Mouse (Mus musculus) kidney, embryonic 14.5 days (tissue): Measurements from ENCODE around the gene Tmem37. TPM values are rescaled to one million over a fixed set of nuclear protein-coding genes. Genes with fewer than 3 reads are reported as not detected.

Experiments
- ATAC-seq: fragments of 200-750 bp; cut with Nextera tagmentation; 2 replicates; pipeline ENCODE4 v1.8.0; 2017; ENCODE audit warnings: moderate number of reproducible peaks, mild to moderate bottlenecking, moderate TSS enrichment, moderate library complexity; ENCODE audit not compliant: low FRiP score, low TSS enrichment
- H3K27ac ChIP-seq: fragments of 300-500 bp; sonication (generic); 2 replicates; pipeline ENCODE4 v1.5.1; 2014; ENCODE audit warnings: low read depth, mild to moderate bottlenecking, low read length, moderate library complexity, mixed read lengths
- H3K27me3 ChIP-seq: fragments of 300-500 bp; sonication (generic); 2 replicates; pipeline ENCODE4 v1.6.1; 2014; ENCODE audit warnings: mild to moderate bottlenecking, low read length; ENCODE audit not compliant: control insufficient read depth, insufficient read depth
- H3K36me3 ChIP-seq: fragments of 300-500 bp; sonication (generic); 2 replicates; pipeline ENCODE4 v1.6.1; 2014; ENCODE audit warnings: low read length, mixed read lengths; ENCODE audit not compliant: control insufficient read depth, insufficient read depth
- H3K4me1 ChIP-seq: fragments of 300-500 bp; sonication (generic); 2 replicates; pipeline ENCODE4 v1.6.1; 2014; ENCODE audit warnings: low read length, mixed read lengths; ENCODE audit not compliant: control insufficient read depth, insufficient read depth
- H3K4me2 ChIP-seq: fragments of 300-500 bp; sonication (generic); replicated peaks from 2 replicates; pipeline ENCODE4 v1.6.1; 2014; ENCODE audit warnings: low read depth, mild to moderate bottlenecking, low read length
- H3K4me3 ChIP-seq: fragments of 300-500 bp; sonication (generic); 2 replicates; pipeline ENCODE4 v1.5.1; 2014; ENCODE audit warnings: mild to moderate bottlenecking, low read length
- H3K9ac ChIP-seq: fragments of 300-500 bp; sonication (generic); 2 replicates; pipeline ENCODE4 v1.6.1; 2014; ENCODE audit warnings: low read depth, mild to moderate bottlenecking, low read length, moderate library complexity
- H3K9me3 ChIP-seq: fragments of 300-500 bp; sonication (generic); 2 replicates; pipeline ENCODE4 v1.6.1; 2016; ENCODE audit warnings: low read length; ENCODE audit not compliant: control insufficient read depth
- WGBS: fragments of 180-500 bp; shearing (Covaris S2); extraction: QIAGEN DNeasy Blood & Tissue Kit; methylation state at CpG from one replicate; pipeline ENCODE4 v1.1.7; 2014; 5-methylcytosine and 5-hydroxymethylcytosine counted together
- polyA plus RNA-seq: library from polyadenylated mRNA; unstranded; fragments of >200 nt; fragmentation: Nextera tagmentation; extraction: Ambion mirVana; gene quantifications from 2 replicates; pipeline ENCODE4 v1.2.1, GENCODE M21; 2014

Gene Tmem37
- polyA plus RNA-seq, 1 experiment from 2014 or later: 40.5 TPM

DNA sequence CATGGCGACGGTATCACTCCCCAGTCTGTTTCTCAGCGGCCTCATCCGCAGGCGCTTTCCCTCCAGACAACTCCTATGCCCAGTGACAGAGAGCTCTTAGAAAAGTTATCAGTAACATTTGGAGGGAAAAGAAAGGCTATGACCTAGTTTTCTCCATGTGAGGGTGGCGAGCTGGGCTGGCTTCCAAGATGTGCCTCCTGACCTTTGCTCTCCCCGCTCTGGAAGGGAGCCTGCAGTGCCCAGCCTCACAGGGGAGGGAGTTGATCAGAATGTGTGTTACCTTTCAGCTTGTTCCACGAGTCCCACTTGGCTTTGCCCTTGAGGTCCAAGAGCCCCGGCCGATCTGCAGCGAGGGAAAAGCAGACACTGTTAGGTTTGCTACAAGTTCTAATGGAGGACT lies 42.2 kb upstream of the Tmem37 start:
- H3K9ac ChIP-seq: no peak overlapping the region
- ATAC-seq: no peak
- WGBS: 91% methylated on average over 11 of the region's 11 CpGs
- peaks cover 40% of the 10 kb centered on the region for H3K36me3 ChIP-seq
- H3K27me3 ChIP-seq: no peaks in the 10 kb centered on the region
- H3K27ac ChIP-seq: no peak overlapping the region
- H3K9me3 ChIP-seq: peaks cover 10% of the 10 kb centered on the region
- H3K4me2 ChIP-seq: no peak overlapping the region
- peaks cover 12% of the 10 kb centered on the region for H3K4me1 ChIP-seq
- H3K4me3 ChIP-seq: no peak overlapping the region

DNA sequence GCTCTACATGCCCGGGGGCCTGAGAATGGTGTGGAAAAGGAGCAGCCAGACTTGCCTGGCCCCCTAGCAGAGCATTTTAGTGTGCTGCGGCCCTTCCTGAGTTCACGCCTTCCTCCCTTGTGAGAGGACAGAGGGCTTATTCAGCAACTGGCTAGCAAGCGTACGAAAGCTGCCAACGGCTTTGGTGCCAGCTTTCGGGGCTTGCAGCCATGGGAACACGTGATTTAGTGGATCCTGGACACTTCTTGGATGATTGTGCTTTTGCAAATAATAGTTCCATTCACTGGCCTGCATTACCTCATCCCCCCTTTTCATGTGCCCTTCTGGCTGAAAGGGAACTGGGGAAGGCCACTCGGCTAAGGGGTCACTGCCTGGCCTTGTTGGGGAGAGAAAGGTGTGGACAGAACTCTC lies 41.8 kb upstream of the Tmem37 start:
- Histone ChIP-seq H3K4me2 (no peak overlapping the region), H3K27ac (no peak overlapping the region), H3K4me3 (no peak overlapping the region), H3K4me1 (peaks cover 12% of the 10 kb centered on the region), H3K9ac (no peak overlapping the region), H3K9me3 (peaks cover 10% of the 10 kb centered on the region), H3K27me3 (no peaks in the 10 kb centered on the region), H3K36me3 (peaks cover 40% of the 10 kb centered on the region)
- WGBS: 90% methylated on average over 9 of the region's 9 CpGs
- no peak for ATAC-seq

DNA sequence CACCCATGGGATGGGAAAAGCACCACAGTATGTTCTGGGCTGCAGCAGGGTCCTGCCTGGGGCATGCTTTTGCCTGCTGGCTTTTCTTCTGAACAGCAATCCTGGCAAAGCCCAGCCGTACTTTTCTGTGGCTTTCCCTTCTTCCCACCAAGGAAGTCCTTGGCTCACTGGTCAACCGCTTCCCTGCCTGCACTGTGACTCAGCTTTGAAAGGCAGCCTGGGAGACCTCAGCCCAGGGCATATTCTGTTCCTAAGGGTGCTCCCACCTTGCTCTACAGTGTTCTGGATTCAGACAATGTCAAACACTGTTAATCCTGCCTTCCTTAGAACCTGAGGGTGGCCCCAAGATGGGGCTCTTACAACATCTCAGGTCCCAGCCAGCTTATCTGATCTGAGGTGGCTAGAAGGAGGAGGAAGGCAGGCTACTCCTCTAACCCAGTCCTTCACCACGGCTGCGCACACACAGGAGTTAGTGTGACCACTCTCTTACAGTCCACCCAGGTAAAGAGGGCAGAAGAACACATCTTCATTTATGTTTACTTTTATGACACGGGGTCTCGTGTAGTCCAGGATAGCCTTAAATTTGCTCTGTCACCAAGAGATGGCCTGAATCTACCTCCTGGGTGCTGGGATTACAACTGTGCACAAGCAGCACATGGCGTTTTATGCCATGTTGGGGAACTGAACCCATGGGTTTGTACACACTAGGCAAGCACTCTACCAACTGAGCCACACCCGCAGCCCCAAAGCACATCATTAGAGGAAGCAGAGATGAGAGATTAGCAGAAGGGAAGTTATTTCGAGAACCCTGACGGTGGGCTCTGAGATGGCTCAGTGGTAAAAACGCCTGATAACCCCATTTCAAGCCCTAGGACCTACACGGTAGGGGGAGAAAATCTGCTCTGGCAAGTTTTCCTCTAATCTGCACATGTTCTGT lies 38.6 kb upstream of the Tmem37 start:
- H3K27ac ChIP-seq: no peak overlapping the region
- H3K9me3 ChIP-seq: peaks cover 10% of the 10 kb centered on the region
- WGBS: 86% methylated on average over 12 of the region's 12 CpGs
- H3K4me3 ChIP-seq: no peak overlapping the region
- peaks cover 37% of the 10 kb centered on the region for H3K36me3 ChIP-seq
- no peak overlapping the region for H3K4me2 ChIP-seq
- no peak for ATAC-seq
- H3K4me1 ChIP-seq: no peaks in the 10 kb centered on the region
- H3K9ac ChIP-seq: no peak overlapping the region
- no peaks in the 10 kb centered on the region for H3K27me3 ChIP-seq

DNA sequence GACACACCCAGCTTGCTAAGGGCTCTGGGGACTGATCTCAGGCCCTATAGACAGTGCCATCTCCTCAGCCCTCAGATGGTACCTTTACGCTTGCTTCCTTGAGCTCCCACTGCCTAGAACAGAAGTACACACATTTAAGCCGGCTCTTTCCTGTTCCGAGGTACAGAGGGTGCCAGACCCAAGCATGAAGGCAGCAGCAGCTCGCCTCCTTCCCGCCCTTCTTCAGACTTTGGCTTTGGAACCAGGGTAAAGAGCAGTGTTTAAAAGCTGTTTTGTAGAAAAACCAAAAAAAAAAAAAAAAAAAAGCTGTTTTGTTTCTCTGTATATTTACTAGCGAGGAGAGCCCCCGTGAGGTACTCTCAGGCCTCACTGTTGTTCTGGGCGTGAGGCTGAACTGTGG lies 37.9 kb upstream of the Tmem37 start:
- Histone ChIP-seq H3K4me1 (no peaks in the 10 kb centered on the region), H3K9ac (no peak overlapping the region), H3K27ac (no peak overlapping the region), H3K4me3 (no peak overlapping the region), H3K36me3 (peaks cover 37% of the 10 kb centered on the region), H3K9me3 (peaks cover 10% of the 10 kb centered on the region), H3K27me3 (no peaks in the 10 kb centered on the region), H3K4me2 (no peak overlapping the region)
- 92% methylated on average over 8 of the region's 8 CpGs for WGBS
- ATAC-seq: no peak

DNA sequence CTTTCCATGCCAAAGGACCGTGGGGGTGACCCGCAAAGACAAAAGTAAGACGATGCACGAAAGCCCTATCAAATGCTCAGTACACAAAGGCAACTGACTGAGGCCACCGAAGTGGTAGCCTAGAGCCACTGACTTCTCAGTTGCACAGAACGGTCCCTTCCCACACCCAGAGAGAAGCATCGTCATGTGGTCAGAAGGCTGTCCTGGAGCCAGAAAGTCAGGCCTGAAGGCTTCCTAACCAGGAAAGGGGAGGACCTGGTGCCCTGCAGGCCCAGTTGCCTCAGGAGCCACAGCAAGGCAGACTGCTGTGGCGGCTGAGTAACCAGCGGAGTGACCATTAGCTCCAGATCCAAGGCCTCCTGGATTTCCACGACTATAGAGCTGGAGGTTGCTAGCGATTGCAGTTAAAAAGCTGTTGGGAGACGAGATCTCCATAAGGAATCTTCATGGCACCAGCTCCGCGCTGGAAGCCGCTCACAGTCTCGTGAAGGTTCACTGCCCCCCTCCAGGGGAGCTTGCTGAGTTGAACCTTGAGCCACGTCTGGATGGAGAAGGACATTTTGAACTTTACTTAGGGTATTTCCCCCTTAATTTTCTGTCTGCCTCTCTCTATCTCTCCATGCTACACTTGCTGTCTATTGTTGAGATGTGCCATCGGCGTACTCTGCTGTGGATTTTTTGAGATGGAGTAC lies 36.0 kb upstream of the Tmem37 start:
- H3K36me3 ChIP-seq: peaks cover 22% of the 10 kb centered on the region
- H3K4me2 ChIP-seq: no peak overlapping the region
- no peak overlapping the region for H3K27ac ChIP-seq
- no peak for ATAC-seq
- H3K27me3 ChIP-seq: no peaks in the 10 kb centered on the region
- H3K4me3 ChIP-seq: no peak overlapping the region
- 80% methylated on average over 19 of the region's 19 CpGs for WGBS
- peaks cover 7% of the 10 kb centered on the region for H3K9me3 ChIP-seq
- H3K9ac ChIP-seq: no peak overlapping the region
- H3K4me1 ChIP-seq: no peaks in the 10 kb centered on the region

DNA sequence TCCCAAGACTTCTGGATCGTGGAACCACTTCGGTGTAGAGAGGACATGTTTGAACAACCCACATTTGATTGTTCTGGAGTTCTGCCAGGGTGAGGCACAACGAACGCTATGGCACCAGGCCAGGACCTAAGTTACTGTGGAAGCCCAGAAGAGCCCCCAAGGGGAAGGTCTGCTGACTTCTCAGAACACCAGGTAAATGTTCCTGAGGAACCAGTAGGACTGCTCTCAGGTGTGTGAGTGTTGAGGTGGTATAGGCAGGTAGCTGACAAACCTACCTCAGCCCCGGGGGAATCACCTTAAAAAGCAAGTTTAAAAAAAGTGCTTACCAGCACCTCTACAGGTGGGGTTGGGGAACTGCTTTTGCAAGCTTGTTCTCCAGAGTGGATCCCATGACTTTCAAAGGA lies 31.7 kb upstream of the Tmem37 start:
- no peak overlapping the region for H3K27ac ChIP-seq
- H3K9ac ChIP-seq: no peak overlapping the region
- H3K4me3 ChIP-seq: no peak overlapping the region
- H3K4me1 ChIP-seq: no peaks in the 10 kb centered on the region
- H3K4me2 ChIP-seq: no peak overlapping the region
- H3K36me3 ChIP-seq: no peaks in the 10 kb centered on the region
- H3K27me3 ChIP-seq: no peaks in the 10 kb centered on the region
- H3K9me3 ChIP-seq: no peaks in the 10 kb centered on the region
- 66% methylated on average over 5 of the region's 5 CpGs for WGBS
- no peak for ATAC-seq

DNA sequence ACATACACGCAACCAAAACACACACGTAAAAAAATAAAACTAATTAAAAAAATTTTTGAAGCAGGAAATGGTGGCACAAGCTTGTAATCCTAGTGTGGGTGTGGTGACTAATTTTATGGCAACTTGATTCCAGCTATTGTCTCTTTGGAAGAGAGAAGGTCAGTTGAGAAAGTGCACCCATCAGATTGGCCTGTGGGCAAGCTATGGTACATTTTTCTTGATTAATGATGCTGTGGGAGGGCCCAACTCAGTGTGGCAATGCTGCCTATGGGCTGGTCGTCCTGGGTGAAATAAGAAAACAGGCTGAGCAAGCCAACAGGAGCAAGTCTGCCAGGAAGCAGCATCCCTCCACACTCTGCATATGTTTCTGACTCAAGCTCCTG lies 27.3 kb upstream of the Tmem37 start:
- Histone ChIP-seq H3K9me3 (no peaks in the 10 kb centered on the region), H3K9ac (no peak overlapping the region), H3K4me3 (no peak overlapping the region), H3K27ac (no peak overlapping the region), H3K4me1 (no peaks in the 10 kb centered on the region), H3K4me2 (no peak overlapping the region), H3K36me3 (no peaks in the 10 kb centered on the region), H3K27me3 (no peaks in the 10 kb centered on the region)
- ATAC-seq: no peak
- 85% methylated on average over 3 of the region's 3 CpGs for WGBS

DNA sequence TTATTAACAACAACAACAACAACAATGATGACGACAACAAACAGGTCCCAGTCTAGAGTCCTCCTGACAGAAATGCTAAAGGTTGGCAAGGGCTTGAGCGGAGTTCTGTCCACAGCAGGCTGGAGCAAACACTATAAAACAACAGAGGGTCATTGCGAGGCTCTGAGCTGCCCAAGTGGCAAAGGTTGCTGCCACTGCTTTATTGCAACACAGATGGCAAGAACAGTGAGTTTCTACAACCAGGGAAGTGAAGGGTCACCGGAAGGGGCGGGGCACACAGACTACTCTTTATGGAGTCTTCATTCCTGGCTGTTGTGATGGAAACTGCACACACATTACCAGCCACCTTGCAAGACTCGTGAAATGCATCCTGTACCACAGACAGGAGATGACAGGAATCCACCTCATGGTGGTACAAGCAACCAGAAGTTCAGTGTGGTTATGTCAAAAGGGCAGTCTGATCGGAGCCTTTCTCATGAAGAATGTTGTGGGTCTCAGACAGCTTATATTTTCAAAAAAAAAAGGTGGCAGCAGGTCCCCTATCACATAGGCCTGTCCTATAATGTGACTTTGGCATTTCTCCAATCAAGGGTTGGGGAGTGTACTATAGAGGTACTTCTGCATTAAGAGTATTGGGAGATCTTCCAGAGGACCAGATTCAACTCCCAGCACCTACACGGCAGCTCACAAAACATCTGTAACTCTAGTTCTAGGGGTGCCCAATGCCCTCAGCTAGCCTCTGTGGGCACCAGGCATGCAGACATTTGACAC lies 26.8 kb upstream of the Tmem37 start:
- H3K4me2 ChIP-seq: no peak overlapping the region
- WGBS: 80% methylated on average over 8 of the region's 8 CpGs
- H3K27ac ChIP-seq: no peak overlapping the region
- no peaks in the 10 kb centered on the region for H3K36me3 ChIP-seq
- H3K27me3 ChIP-seq: no peaks in the 10 kb centered on the region
- no peak overlapping the region for H3K4me3 ChIP-seq
- no peak overlapping the region for H3K9ac ChIP-seq
- H3K9me3 ChIP-seq: no peaks in the 10 kb centered on the region
- ATAC-seq: no peak
- H3K4me1 ChIP-seq: no peaks in the 10 kb centered on the region
